Mouse (Mus musculus): ENCODE results near the gene Cdc14b.

Gene Cdc14b

DNA sequence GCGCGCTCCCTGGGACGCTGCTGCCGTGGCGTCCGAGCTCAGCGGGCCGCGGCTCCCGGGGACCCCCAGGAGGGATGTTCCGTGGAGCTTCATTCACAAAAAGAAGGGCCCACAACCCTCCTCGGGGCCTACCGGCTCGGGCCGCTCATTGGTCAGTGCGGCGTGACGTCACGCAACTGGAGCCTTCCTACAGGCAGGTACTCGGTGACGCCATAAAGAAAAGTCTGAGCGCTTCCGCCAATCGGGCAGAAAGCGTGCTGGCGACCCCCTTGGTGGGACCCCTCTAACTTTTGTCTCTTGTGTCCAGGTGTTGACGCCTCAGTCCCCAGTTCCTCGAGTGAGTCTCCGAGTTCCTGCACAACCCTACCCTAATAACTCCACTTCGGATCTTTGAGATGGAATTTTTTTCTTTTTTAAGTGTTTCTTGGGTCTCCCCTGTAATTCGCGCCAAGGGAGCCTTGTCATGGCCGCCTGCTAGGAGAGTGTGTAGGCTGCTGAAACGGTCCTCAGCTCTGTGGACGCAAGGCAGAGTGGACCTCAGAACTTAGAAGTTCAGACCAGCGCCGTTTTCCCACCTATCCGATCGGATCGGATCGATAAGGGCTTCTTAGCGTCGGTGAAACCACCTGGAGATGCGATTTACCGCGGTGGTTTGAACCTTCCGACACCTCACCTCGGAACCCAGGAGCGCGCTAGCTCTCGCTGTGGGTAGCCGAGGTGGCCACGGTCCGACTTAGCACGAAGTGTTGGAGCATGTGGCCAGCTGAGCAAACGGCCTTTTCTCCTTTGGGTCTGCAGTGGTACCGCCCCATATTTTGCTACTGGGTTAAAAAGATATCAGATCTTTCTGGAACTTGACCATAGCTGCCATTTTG is at the start of gene Cdc14b:
Gene Cdc14b, minus strand, starts transcription at position 412 of the 875 bp plus-strand sequence.
- peak; percentile 94 for DNase-seq (ENCODE audit: extremely low spot score)

GRCm38 (mm10) chr13:64322561-64323281 is 47.6 kb upstream of the Cdc14b start:
- no peak for DNase-seq (ENCODE audit: extremely low spot score)

DNA sequence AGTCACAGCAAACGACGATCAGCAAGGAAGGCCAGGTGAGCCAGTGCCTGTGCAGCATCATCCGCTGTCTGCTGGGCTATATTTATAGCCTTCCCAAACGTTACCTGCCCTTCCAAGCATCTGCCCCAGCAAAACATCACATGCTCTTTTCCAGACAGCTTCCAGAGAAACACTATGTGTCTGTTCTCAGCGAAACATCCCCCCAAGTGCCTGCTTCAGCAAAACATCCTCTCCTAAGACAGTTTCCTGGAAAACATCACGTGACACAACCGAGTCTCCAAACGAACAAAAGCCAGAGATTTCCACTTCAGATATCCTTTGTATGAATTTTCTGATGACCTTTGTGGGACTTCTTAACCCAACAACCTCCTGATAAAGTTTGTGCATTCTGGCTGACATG is 45.2 kb upstream of the Cdc14b start:
- no peak for DNase-seq (ENCODE audit: extremely low spot score)

- no peak for DNase-seq (ENCODE audit: extremely low spot score)
These were observed 44.7 kb upstream of the Cdc14b start for GRCm38 (mm10) chr13:64319782-64320181.

- no peak for DNase-seq (ENCODE audit: extremely low spot score)
These were observed 43.3 kb upstream of the Cdc14b start for GRCm38 (mm10) chr13:64318355-64318754.

GRCm38 (mm10) chr13:64315483-64316050 is 40.5 kb upstream of the Cdc14b start:
- DNase-seq (ENCODE audit: extremely low spot score) = peak; percentile 38

GRCm38 (mm10) chr13:64314041-64314440 is 39.0 kb upstream of the Cdc14b start:
- DNase-seq (ENCODE audit: extremely low spot score) = no peak

DNA sequence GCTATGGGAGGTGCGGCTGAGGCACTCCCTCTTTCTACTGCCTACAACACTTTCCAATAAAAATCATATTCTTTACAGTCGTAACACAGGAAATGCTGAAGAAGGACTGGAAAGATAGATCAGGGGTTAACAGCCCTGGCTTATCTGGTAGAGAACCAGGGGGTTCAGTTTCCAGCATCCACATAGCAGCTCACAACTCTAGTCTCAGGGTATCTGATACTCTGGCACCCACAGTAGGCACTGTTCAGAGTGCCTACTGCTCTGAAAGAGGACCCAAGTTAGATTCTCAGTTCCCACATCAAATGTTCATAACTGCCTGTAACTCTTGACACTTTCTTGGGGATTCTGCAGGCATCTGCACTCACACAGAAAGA is 37.8 kb upstream of the Cdc14b start:
- DNase-seq (ENCODE audit: extremely low spot score) = no peak

DNA sequence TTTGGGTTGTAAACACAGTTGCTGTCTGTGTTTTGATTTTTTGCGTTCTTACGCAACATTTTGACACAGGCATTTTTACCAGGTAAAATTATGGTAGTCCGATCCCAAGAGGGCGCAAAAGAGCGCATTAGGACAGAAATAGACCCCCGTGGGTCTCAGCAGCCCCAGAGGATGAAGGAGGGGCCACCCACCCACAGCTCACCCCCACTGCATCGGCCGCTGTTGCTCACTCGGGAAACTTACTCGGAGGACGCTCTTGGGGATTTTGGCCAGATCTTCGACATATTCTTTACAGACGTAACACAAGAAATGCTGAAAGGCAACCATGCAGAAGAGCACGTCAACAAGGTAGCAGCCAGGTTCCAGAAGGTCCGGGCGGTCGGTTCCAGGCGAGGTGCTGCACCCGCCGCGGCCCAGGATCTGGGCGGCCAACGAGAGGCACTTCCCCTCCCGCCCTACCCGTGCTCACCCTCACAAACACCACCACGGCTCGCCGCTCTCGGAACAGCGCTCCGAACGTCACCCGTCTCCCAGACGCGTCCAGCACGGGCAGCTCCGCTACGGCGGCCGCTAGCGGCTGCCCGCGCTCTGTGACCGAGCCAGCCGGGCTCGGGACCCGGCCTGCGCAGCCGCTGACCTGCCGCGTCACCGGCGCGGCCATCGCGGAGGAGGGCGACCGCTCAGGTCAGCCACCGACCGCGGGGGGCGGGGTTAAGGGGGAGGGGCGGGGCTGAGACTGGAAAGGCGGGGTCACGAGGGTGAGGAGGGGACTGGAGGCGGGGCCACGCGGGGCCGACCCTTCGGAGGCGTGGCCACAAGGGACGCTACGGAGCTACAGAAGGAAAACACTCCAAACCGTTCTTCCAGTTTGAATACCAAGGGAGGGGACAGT is 37.2 kb upstream of the Cdc14b start, which contains the start of gene Aaed1:
Gene Aaed1, minus strand, starts transcription at position 687 of the 892 bp plus-strand sequence.
- DNase-seq (ENCODE audit: extremely low spot score) = peak; percentile 99

- DNase-seq (ENCODE audit: extremely low spot score) = no peak
These were observed 36.2 kb upstream of the Cdc14b start for GRCm38 (mm10) chr13:64311266-64311665.

DNA sequence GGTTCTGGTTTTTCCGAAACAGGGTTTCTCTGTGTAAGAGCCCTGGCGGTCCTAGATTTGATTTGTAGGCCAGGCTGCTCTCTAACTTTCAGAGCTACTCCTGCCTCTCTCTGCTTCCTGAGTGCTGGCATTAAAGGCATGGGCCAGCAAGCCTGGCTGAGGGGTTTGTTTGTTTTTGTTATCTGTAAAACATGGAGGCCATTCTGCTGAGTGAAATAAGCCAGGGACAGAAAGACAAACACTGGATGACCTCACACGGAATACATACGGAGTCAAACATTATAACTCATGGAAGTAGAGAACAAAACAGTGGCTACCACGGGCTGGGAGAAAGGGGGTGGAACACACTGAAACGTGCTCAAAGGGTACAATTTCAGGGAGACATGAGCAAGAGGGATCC is 35.5 kb upstream of the Cdc14b start:
- no peak for DNase-seq (ENCODE audit: extremely low spot score)

DNA sequence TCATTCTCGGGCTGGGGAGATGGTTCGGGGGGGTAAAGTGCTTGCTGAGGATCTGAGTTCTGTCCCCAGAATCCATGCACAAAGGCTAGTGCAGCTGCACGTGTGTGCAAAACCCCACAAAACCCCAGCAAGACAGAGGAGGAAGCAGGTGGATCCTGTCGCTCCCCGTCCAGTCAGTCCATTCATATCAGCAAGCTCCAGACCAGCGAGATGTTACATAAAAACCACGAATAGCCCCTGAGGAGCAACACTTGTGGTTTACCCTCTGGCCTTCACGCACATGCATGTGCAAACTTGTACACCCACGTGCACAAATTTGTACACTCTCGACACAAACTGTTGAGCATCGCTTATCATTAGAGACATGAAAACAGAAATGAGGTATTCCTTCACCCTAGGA is 34.8 kb upstream of the Cdc14b start:
- DNase-seq (ENCODE audit: extremely low spot score) = no peak

GRCm38 (mm10) chr13:64309036-64309435 is 33.9 kb upstream of the Cdc14b start:
- DNase-seq (ENCODE audit: extremely low spot score) = no peak

- DNase-seq (ENCODE audit: extremely low spot score) = no peak
These were observed 32.4 kb upstream of the Cdc14b start for GRCm38 (mm10) chr13:64307508-64307907.

DNA sequence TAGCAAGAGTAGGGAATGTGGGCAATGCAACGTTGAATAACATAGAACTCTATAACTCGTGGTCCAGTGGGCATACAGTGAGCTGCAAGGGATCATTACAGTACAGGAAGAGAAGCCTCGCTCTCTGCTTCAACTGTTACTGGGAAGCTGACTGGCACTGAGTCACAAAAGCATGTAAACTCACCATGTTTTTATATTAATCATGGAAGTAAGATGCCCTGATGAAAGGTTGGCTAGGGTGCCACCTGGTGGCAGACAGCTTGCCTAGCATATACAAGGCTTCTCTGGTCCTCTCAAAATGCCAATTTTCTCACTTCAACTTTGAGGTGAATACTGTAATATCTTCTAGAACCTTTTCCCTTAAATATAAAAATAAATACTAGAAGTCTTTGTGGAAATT is 31.0 kb upstream of the Cdc14b start:
- peak; percentile 34 for DNase-seq (ENCODE audit: extremely low spot score)

DNA sequence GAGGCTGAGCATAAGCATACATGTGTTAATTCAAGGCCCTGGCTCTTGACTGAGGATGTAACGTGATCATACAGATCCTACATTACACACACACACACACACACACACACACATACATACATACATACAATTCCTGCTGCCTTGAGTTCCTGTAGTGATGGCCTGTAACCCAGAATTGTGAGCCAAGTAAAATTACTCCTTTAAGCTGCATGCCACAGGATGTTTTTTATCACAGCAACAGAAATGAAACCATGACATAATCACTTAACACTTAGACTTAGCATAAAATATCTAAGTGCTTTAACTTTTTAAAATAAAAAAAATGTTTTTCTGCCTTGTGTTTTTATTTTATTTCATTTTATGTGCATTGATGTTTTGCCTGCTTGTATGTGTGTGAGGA is 24.0 kb upstream of the Cdc14b start:
- DNase-seq (ENCODE audit: extremely low spot score) = no peak

DNA sequence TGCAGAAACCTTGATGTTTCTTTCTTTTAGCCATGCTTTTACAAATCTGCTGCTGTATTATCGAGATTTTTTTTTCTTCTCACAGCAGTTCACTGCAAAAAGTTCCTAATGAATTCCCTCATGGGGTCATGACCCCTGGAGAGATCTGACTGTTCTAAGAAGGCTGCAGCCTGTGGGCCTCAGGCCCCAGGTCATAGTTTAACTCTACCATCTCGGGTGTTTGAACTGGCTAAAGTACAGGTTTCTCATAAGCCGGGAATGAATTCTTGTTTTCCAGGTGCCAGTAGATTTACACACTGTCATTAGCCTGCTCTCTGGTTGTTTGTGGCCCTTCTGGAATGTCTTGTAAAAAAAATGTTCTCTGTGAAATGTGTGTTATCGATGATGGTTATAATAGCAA is 11.7 kb upstream of the Cdc14b start:
- DNase-seq (ENCODE audit: extremely low spot score) = no peak

DNA sequence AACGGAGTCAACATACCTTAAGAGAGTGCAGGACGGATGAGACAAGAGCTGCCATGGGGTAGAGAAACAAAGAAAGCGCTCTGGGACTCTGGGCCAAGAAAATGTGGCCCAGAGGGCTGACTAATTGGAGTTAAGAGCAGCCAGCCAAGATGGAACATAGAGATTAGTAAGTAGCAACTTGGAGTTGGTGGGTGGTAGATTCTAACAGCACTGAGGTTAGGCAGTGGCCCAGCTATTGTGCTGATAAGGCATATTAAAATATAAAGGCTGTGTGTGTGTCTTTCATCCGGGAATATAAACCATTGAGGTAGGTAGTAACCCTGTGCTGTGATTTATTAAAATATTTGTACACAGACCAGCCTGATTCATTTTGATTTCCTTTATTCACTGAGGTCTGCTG is 11.2 kb upstream of the Cdc14b start:
- DNase-seq (ENCODE audit: extremely low spot score) = no peak

- no peak for DNase-seq (ENCODE audit: extremely low spot score)
These were observed 9.6 kb upstream of the Cdc14b start for GRCm38 (mm10) chr13:64284676-64285075.

DNA sequence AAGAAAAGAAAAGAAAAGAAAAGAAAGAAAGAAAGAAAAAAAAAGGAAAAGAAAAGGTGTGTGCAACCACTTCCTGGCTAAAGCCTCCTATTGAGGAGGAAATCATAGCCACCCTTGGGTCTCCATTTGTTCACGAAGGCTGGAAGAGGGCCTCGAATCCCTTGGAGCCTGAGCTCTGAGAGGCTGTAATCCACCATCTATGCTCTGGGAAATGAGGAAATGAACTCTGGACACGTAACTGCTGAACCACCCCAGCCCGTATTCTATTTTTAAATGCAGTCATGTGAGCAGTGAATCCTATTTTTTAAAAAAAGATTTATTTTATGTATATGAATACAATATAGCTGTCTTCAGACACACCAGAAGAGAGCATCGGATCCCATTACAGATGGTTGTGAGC is 5.8 kb upstream of the Cdc14b start:
- DNase-seq (ENCODE audit: extremely low spot score) = no peak

DNA sequence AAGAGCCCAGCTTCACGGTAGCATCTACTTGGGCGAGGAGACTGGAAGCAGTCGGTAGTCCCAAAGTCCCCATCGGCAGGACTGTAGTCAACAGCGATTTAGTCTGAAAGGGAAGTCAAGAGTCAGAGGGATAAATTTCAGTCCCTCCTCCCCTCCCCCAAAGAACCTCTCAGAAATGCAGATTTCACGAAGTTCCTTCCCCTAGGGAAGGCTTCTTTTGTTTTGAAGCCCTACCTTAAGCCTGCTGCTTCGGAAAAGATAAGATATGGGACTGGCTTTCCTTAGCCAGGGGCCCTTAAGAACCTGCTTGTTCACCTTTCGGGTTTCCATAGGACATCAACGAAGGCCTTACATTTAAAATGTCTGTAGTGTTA is 651 bp upstream of the Cdc14b start:
- no peak for DNase-seq (ENCODE audit: extremely low spot score)
